Mouse (Mus musculus) cerebellum, adult 9-11 months (tissue): ENCODE data around the gene Gm13278.
"Not testable (repeated sequence)": the region's sequence is repeated elsewhere in the genome, so short reads cannot be mapped to it uniquely, and the experiment has no call there.

Experiments
- DNase-seq: peaks from one replicate; pipeline ENCODE4 v3.0.0; 2022

The Gm13278 gene

GRCm38 (mm10) chr4:88793936-88794675 lies 2.8 kb downstream of the Gm13278 start, which contains the start of gene Gm13275:
Gene Gm13275 (plus strand): TSS chr4:88794487.
- DNase-seq = peak; percentile 82

- not testable (repeated sequence) for DNase-seq
These were observed 5.7 kb downstream of the Gm13278 start, which contains the start of gene Gm13279 for GRCm38 (mm10) chr4:88797097-88797496. Gene Gm13279 (plus strand): TSS chr4:88797397.

- not testable (repeated sequence) for DNase-seq
These were observed 8.0 kb downstream of the Gm13278 start, which contains the start of gene Gm13285 for GRCm38 (mm10) chr4:88799365-88799764. Gene Gm13285 (plus strand): TSS chr4:88799665.

GRCm38 (mm10) chr4:88802954-88803353 lies 11.6 kb downstream of the Gm13278 start, which contains the start of gene Gm13287:
Gene Gm13287 (plus strand): TSS chr4:88803254.
- not testable (repeated sequence) for DNase-seq

- not testable (repeated sequence) for DNase-seq
These were observed 13.9 kb downstream of the Gm13278 start, which contains the start of gene Gm13288 for GRCm38 (mm10) chr4:88805231-88805630. Gene Gm13288 (plus strand): TSS chr4:88805531.

- peak; percentile 44 for DNase-seq
These were observed 14.4 kb downstream of the Gm13278 start for GRCm38 (mm10) chr4:88805761-88806160.

GRCm38 (mm10) chr4:88815928-88816327 lies 24.6 kb downstream of the Gm13278 start, which contains the start of gene Ifna7:
Gene Ifna7 (plus strand): TSS chr4:88816228.
- no peak for DNase-seq

GRCm38 (mm10) chr4:88819659-88820058 lies 28.3 kb downstream of the Gm13278 start, which contains the start of gene Ifna11:
Gene Ifna11 (plus strand): TSS chr4:88819959.
- no peak for DNase-seq

GRCm38 (mm10) chr4:88822995-88823394 lies 31.6 kb downstream of the Gm13278 start:
- DNase-seq = no peak

- DNase-seq = not testable (repeated sequence)
These were observed 35.8 kb downstream of the Gm13278 start, which contains the start of gene Ifna6 for GRCm38 (mm10) chr4:88827116-88827515. Gene Ifna6 (plus strand): TSS chr4:88827416.

- DNase-seq = no peak
These were observed 39.2 kb downstream of the Gm13278 start for GRCm38 (mm10) chr4:88830523-88830922.

- DNase-seq = not testable (repeated sequence)
These were observed 43.9 kb downstream of the Gm13278 start, which contains the start of gene Ifna5 for GRCm38 (mm10) chr4:88835225-88835624. Gene Ifna5 (plus strand): TSS chr4:88835525.

GRCm38 (mm10) chr4:88838828-88839227 lies 47.5 kb downstream of the Gm13278 start:
- no peak for DNase-seq

GRCm38 (mm10) chr4:88840058-88840457 lies 48.7 kb downstream of the Gm13278 start:
- no peak for DNase-seq

- DNase-seq = no peak
These were observed 50.1 kb downstream of the Gm13278 start, which contains the start of gene Ifna4 for GRCm38 (mm10) chr4:88841438-88841911. Gene Ifna4 (plus strand): TSS chr4:88841861.
